Mouse (Mus musculus): ENCODE results near the gene Tent4a. TPM values are rescaled to one million over a fixed set of nuclear protein-coding genes. Genes with fewer than 3 reads are reported as not detected.

The Tent4a gene
- polyA plus RNA-seq, 1 experiment from 2014 or later = 2.1 TPM

GRCm38 (mm10) chr13:69543595-69543994, 9.2 kb upstream of the Tent4a start:
- 0 out of 2 replicates have a peak overlapping the region, but pooled peaks have one; percentile 12 for H3K4me3 ChIP-seq (replicated peaks)
- H3K9me3 ChIP-seq (replicated peaks) = no peaks in the 10 kb centered on the region
- no peaks in the 10 kb centered on the region for H3K36me3 ChIP-seq
- H3K9ac ChIP-seq = 0 out of 2 replicates have a peak overlapping the region, but pooled peaks have one; percentile 17
- peaks cover 9% of the 10 kb centered on the region for H3K27me3 ChIP-seq
- H3K4me1 ChIP-seq (replicated peaks) = peaks cover 10% of the 10 kb centered on the region
- H3K4me2 ChIP-seq = peak overlapping the region; percentile 36
- H3K27ac ChIP-seq = no peak overlapping the region
- ATAC-seq (ENCODE audit: low read depth) (peak; percentile 37; the same call in 1 of the 2 replicates), DNase-seq (no peak)
- WGBS (ENCODE audit: insufficient replicate concordance) = 62% methylated on average over 12 of the region's 12 CpGs

GRCm38 (mm10) chr13:69542571-69543352, 8.3 kb upstream of the Tent4a start:
- Histone ChIP-seq H3K4me3 (replicated peaks) (no peak overlapping the region), H3K27me3 (peaks cover 9% of the 10 kb centered on the region), H3K9ac (no peak overlapping the region), H3K9me3 (replicated peaks) (no peaks in the 10 kb centered on the region), H3K4me1 (replicated peaks) (peaks cover 16% of the 10 kb centered on the region), H3K4me2 (no peak overlapping the region), H3K36me3 (no peaks in the 10 kb centered on the region), H3K27ac (no peak overlapping the region)
- DNase-seq (no peak), ATAC-seq (ENCODE audit: low read depth) (no peak)
- WGBS (ENCODE audit: insufficient replicate concordance) = 50% methylated on average over 17 of the region's 17 CpGs

GRCm38 (mm10) chr13:69541776-69542175, 7.4 kb upstream of the Tent4a start:
- 71% methylated on average over 10 of the region's 10 CpGs for WGBS (ENCODE audit: insufficient replicate concordance)
- Histone ChIP-seq H3K27ac (no peak overlapping the region), H3K4me3 (replicated peaks) (no peak overlapping the region), H3K27me3 (peaks cover 9% of the 10 kb centered on the region), H3K9ac (no peak overlapping the region), H3K4me1 (replicated peaks) (peaks cover 20% of the 10 kb centered on the region), H3K36me3 (no peaks in the 10 kb centered on the region), H3K4me2 (no peak overlapping the region), H3K9me3 (replicated peaks) (no peaks in the 10 kb centered on the region)
- no peak for ATAC-seq (ENCODE audit: low read depth)
- no peak for DNase-seq

- Histone ChIP-seq H3K36me3 (no peaks in the 10 kb centered on the region), H3K9me3 (replicated peaks) (no peaks in the 10 kb centered on the region), H3K4me1 (replicated peaks) (peaks cover 22% of the 10 kb centered on the region), H3K4me3 (replicated peaks) (no peak overlapping the region), H3K9ac (no peak overlapping the region), H3K27me3 (peaks cover 9% of the 10 kb centered on the region), H3K4me2 (no peak overlapping the region), H3K27ac (no peak overlapping the region)
- ATAC-seq (ENCODE audit: low read depth) (no peak), DNase-seq (no peak)
- 34% methylated on average over 6 of the region's 6 CpGs for WGBS (ENCODE audit: insufficient replicate concordance)
Observed at GRCm38 (mm10) chr13:69541209-69541608, 6.8 kb upstream of the Tent4a start.

GRCm38 (mm10) chr13:69538327-69538726, 3.9 kb upstream of the Tent4a start:
- peaks cover 29% of the 10 kb centered on the region for H3K4me1 ChIP-seq (replicated peaks)
- no peaks in the 10 kb centered on the region for H3K36me3 ChIP-seq
- H3K4me2 ChIP-seq = no peak overlapping the region
- ATAC-seq (ENCODE audit: low read depth) = no peak
- H3K27ac ChIP-seq = no peak overlapping the region
- H3K4me3 ChIP-seq (replicated peaks) = no peak overlapping the region
- DNase-seq = no peak
- no peak overlapping the region for H3K9ac ChIP-seq
- H3K27me3 ChIP-seq = 0 out of 2 replicates have a peak, but pooled peaks cover 2% of the 10 kb centered on the region
- H3K9me3 ChIP-seq (replicated peaks) = no peaks in the 10 kb centered on the region
- 41% methylated on average over 4 of the region's 4 CpGs for WGBS (ENCODE audit: insufficient replicate concordance)

GRCm38 (mm10) chr13:69537366-69537765, 2.9 kb upstream of the Tent4a start:
- H3K4me3 ChIP-seq (replicated peaks) = no peak overlapping the region
- DNase-seq = no peak
- H3K27ac ChIP-seq = no peak overlapping the region
- H3K4me1 ChIP-seq (replicated peaks) = peaks cover 31% of the 10 kb centered on the region
- H3K9ac ChIP-seq = no peak overlapping the region
- no peaks in the 10 kb centered on the region for H3K27me3 ChIP-seq
- ATAC-seq (ENCODE audit: low read depth) = no peak
- WGBS (ENCODE audit: insufficient replicate concordance) = 73% methylated on average over 7 of the region's 7 CpGs
- H3K36me3 ChIP-seq = no peaks in the 10 kb centered on the region
- H3K4me2 ChIP-seq = no peak overlapping the region
- no peaks in the 10 kb centered on the region for H3K9me3 ChIP-seq (replicated peaks)

GRCm38 (mm10) chr13:69536021-69536420, 1.6 kb upstream of the Tent4a start:
- Histone ChIP-seq H3K36me3 (0 out of 2 replicates have a peak, but pooled peaks cover 5% of the 10 kb centered on the region), H3K9ac (peak overlapping the region; percentile 96), H3K4me2 (peak overlapping the region; percentile 95), H3K4me1 (replicated peaks) (peaks cover 44% of the 10 kb centered on the region), H3K27me3 (no peaks in the 10 kb centered on the region), H3K4me3 (replicated peaks) (peak overlapping the region; percentile 95), H3K27ac (0 out of 2 replicates have a peak overlapping the region, but pooled peaks have one; percentile 94), H3K9me3 (replicated peaks) (no peaks in the 10 kb centered on the region)
- ATAC-seq (ENCODE audit: low read depth) = no peak
- WGBS (ENCODE audit: insufficient replicate concordance) = 59% methylated on average over 4 of the region's 4 CpGs
- no peak for DNase-seq

- Histone ChIP-seq H3K4me2 (peak overlapping the region; percentile 95), H3K9ac (peak overlapping the region; percentile 97), H3K27ac (peak overlapping the region; percentile 94), H3K27me3 (no peaks in the 10 kb centered on the region), H3K9me3 (replicated peaks) (no peaks in the 10 kb centered on the region), H3K4me1 (replicated peaks) (peaks cover 54% of the 10 kb centered on the region), H3K36me3 (peaks cover 10% of the 10 kb centered on the region), H3K4me3 (replicated peaks) (peak overlapping the region; percentile 95)
- ATAC-seq (ENCODE audit: low read depth) (peak; percentile 91), DNase-seq (peak; percentile 94)
- under 1% methylated on average over 82 of the region's 86 CpGs for WGBS (ENCODE audit: insufficient replicate concordance)
Observed at GRCm38 (mm10) chr13:69534654-69535551, 486 bp upstream of the Tent4a start.

- Histone ChIP-seq H3K27ac (peak within 1 kb of the TSS; percentile 94), H3K9ac (peak within 1 kb of the TSS; percentile 97), H3K36me3 (peaks cover 20% of the 10 kb centered on the region), H3K9me3 (replicated peaks) (no peaks in the 10 kb centered on the region), H3K4me2 (peak within 1 kb of the TSS; percentile 95), H3K4me1 (replicated peaks) (peaks cover 64% of the 10 kb centered on the region), H3K27me3 (no peaks in the 10 kb centered on the region), H3K4me3 (replicated peaks) (peak within 1 kb of the TSS; percentile 95)
- DNase-seq (peak; percentile 54), ATAC-seq (ENCODE audit: low read depth) (peak; percentile 40)
- WGBS (ENCODE audit: insufficient replicate concordance) = under 1% methylated on average over 96 of the region's 155 CpGs
Observed at GRCm38 (mm10) chr13:69533405-69534333, 748 bp downstream of the Tent4a start, which contains the start of gene Nsun2. Nsun2 (plus strand) TSS chr13:69533746.

- WGBS (ENCODE audit: insufficient replicate concordance) = 1% methylated on average over 9 of the region's 9 CpGs
- H3K4me1 ChIP-seq (replicated peaks) = peaks cover 65% of the 10 kb centered on the region
- H3K36me3 ChIP-seq = peaks cover 23% of the 10 kb centered on the region
- DNase-seq (no peak), ATAC-seq (ENCODE audit: low read depth) (no peak)
- H3K4me3 ChIP-seq (replicated peaks) = peak overlapping the region; percentile 95
- no peaks in the 10 kb centered on the region for H3K9me3 ChIP-seq (replicated peaks)
- peak overlapping the region; percentile 95 for H3K4me2 ChIP-seq
- H3K27me3 ChIP-seq = no peaks in the 10 kb centered on the region
- H3K27ac ChIP-seq = peak overlapping the region; percentile 94
- H3K9ac ChIP-seq = peak overlapping the region; percentile 97
Observed at GRCm38 (mm10) chr13:69532893-69533404, 1.5 kb downstream of the Tent4a start.
